22 mouse cellular contexts compared by ENCODE assay signal in the genomic region with DNA sequence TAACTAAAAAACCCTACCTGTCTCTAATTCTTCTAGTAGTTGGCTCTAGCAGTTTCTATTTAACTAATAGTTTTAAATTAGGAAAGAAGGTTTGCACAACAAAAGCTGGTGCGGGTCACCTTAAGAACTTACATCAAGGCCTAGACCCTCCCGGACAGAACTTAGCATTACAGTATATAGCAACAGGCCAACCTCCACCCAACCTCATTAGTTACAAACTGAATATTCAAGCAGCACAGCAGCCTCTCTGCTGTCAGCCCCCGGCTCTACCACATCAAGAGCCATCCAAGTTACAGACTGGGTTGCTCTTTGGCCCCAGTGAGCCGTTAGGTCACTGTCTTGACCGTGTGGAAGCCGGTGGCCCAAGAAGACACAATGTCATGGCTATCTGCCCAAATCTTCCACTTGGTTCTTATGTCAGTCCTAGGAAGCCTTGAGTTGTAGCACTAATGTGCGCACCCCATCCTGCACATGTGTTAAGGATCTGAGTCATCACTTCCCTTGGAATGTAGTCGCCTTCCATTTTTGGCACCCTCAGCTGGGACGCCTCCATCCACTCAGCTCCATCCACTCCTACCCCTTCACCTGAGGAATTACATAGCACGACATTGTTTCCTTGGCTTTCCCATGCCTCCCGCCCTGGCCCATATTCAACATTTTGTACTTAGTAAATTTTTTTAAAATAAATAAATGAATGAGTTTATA. TPM values are rescaled to one million over a fixed set of nuclear protein-coding genes. Genes with fewer than 3 reads are reported as not detected.
A peak's percentile ranks its signal among the peaks of the same experiment; 100 is the strongest.
DNase-seq lines count a peak whose midpoint lies in the region; ATAC-seq and TF ChIP-seq lines count a peak whose summit lies in the region.
"Had no signal": no experiment of that assay in that cellular context is flagged by ENCODE, and none has a peak within 500 bp of the region (broad histone marks: within the 10 kb centered on the region; RNA-seq: fewer than 3 reads in every experiment).

No protein-coding gene starts in this region.

- no peaks in the 10 kb centered on the region for H3K9me3 ChIP-seq in stomach, embryonic 16.5 days (replicated peaks; ENCODE audit: control insufficient read depth, low read length)
- H3K9me3 ChIP-seq in stomach, postnatal 0 days (ENCODE audit: control insufficient read depth, low read length): no peaks in the 10 kb centered on the region
- H3K9me3 ChIP-seq: embryonic facial prominence, embryonic 15.5 days; forebrain, embryonic 10.5 days; forebrain, embryonic 15.5 days; G1E; heart, embryonic 13.5 days; hindbrain, embryonic 15.5 days had no signal

- WGBS in stomach, embryonic 16.5 days: 89% methylated on average over 11 of the region's 11 CpGs
- WGBS in stomach, postnatal 0 days: 88% methylated on average over 11 of the region's 11 CpGs

- DNase-seq in frontal cortex, postnatal 36 days (ENCODE audit: low spot score in 2 of 2): no peak
- no peak for DNase-seq in stomach, postnatal 0 days (ENCODE audit: low spot score)
- peak; percentile 77 for DNase-seq in R1 (ENCODE audit: low read depth, low spot score)
- no peak for DNase-seq in adrenal gland, postnatal 4 days (ENCODE audit: low spot score in 2 of 2)
- no peak for DNase-seq in thymus, adult 18-20 months
- DNase-seq: adrenal gland, adult 2 months; adrenal gland, postnatal 25 days; cerebellum, adult 11 months; cerebellum, adult 8-10 months; cerebellum, postnatal 14 days; embryo, embryonic 11 days; gastrocnemius, postnatal 14 days; heart, postnatal 36 days had no signal

- no peaks in the 10 kb centered on the region for H3K36me3 ChIP-seq in stomach, embryonic 16.5 days (ENCODE audit: control insufficient read depth, insufficient read depth, low read length)
- H3K36me3 ChIP-seq in stomach, postnatal 0 days (ENCODE audit: control insufficient read depth, insufficient read depth, low read length): no peaks in the 10 kb centered on the region
- H3K36me3 ChIP-seq: embryonic facial prominence, embryonic 15.5 days; forebrain, embryonic 10.5 days; forebrain, embryonic 15.5 days; G1E; heart, embryonic 13.5 days; hindbrain, embryonic 15.5 days had no signal

- no peaks in the 10 kb centered on the region for H3K27me3 ChIP-seq in stomach, embryonic 16.5 days (ENCODE audit: control insufficient read depth, insufficient read depth, low read length)
- no peaks in the 10 kb centered on the region for H3K27me3 ChIP-seq in stomach, postnatal 0 days (ENCODE audit: control insufficient read depth, insufficient read depth, low read length)
- H3K27me3 ChIP-seq: embryonic facial prominence, embryonic 15.5 days; forebrain, embryonic 15.5 days; heart, embryonic 13.5 days; hindbrain, embryonic 15.5 days had no signal

- H3K4me1 ChIP-seq in stomach, embryonic 16.5 days (ENCODE audit: control insufficient read depth, insufficient read depth, low read length): no peaks in the 10 kb centered on the region
- no peaks in the 10 kb centered on the region for H3K4me1 ChIP-seq in stomach, postnatal 0 days (replicated peaks; ENCODE audit: control insufficient read depth, insufficient read depth)
- H3K4me1 ChIP-seq: embryonic facial prominence, embryonic 15.5 days; forebrain, embryonic 15.5 days; heart, embryonic 13.5 days; hindbrain, embryonic 15.5 days had no signal

- ATAC-seq in frontal cortex, adult (ENCODE audit: low TSS enrichment): peak; percentile 92
- peak; percentile 21; the same call in 1 of the 2 replicates for ATAC-seq in stomach, embryonic 16.5 days (ENCODE audit: insufficient read depth, low FRiP score)
- ATAC-seq in stomach, postnatal 0 days (ENCODE audit: low FRiP score, low TSS enrichment): no peak
- ATAC-seq: forebrain, embryonic 15.5 days had no signal

- no peak overlapping the region for H3K4me3 ChIP-seq in stomach, embryonic 16.5 days (replicated peaks; ENCODE audit: low read length)
- H3K4me3 ChIP-seq in stomach, postnatal 0 days (ENCODE audit: low read depth, low read length): no peak overlapping the region
- H3K4me3 ChIP-seq: embryonic facial prominence, embryonic 15.5 days; erythroblast, embryonic 14.5 days; forebrain, embryonic 10.5 days; forebrain, embryonic 15.5 days; heart, embryonic 13.5 days; hindbrain, embryonic 15.5 days had no signal

- no peak for TF ChIP-seq EP300 in stomach, postnatal 0 days (optimal IDR thresholded peaks at IDR 0.05)

- no peak overlapping the region for H3K27ac ChIP-seq in stomach, embryonic 16.5 days (ENCODE audit: low read length)
- H3K27ac ChIP-seq in stomach, postnatal 0 days (replicated peaks): no peak overlapping the region
- H3K27ac ChIP-seq: embryonic facial prominence, embryonic 15.5 days; forebrain, embryonic 10.5 days; forebrain, embryonic 15.5 days; heart, embryonic 13.5 days; hindbrain, embryonic 15.5 days had no signal

- H3K4me2 ChIP-seq in stomach, embryonic 16.5 days (ENCODE audit: low read depth, low read length): no peak overlapping the region
- no peak overlapping the region for H3K4me2 ChIP-seq in stomach, postnatal 0 days (replicated peaks; ENCODE audit: low read depth)
- H3K4me2 ChIP-seq: embryonic facial prominence, embryonic 15.5 days; forebrain, embryonic 15.5 days; heart, embryonic 13.5 days; hindbrain, embryonic 15.5 days had no signal

- TF ChIP-seq CTCF in stomach, postnatal 0 days (IDR thresholded peaks at IDR 0.05; ENCODE audit: low read depth): no peak

- no peak overlapping the region for H3K9ac ChIP-seq in stomach, embryonic 16.5 days (ENCODE audit: low read length)
- H3K9ac ChIP-seq in stomach, postnatal 0 days (ENCODE audit: low read length): no peak overlapping the region
- H3K9ac ChIP-seq: embryonic facial prominence, embryonic 15.5 days; forebrain, embryonic 15.5 days; heart, embryonic 13.5 days; hindbrain, embryonic 15.5 days had no signal

RNA-seq across cellular contexts. Expression of gene Sfr1, which starts 59.0 kb away (rescaled TPM):
- polyA plus RNA-seq in stomach, embryonic 16.5 days (2015; fragmentation: Nextera tagmentation; extraction: Ambion mirVana): 290 and 293 TPM in 2 replicates
- 181 and 186 TPM in 2 replicates for polyA plus RNA-seq in stomach, postnatal 0 days (2015; fragmentation: Nextera tagmentation; extraction: Ambion mirVana)
- total RNA-seq in adrenal gland, postnatal 4 days (2021): 100 to 1,000 TPM; 102 to 112 TPM
